Comparison of ENCODE assay signal across 21 mouse cellular contexts in genomic region chr1:43781195-43781594, GRCm38 (mm10). TPM values are rescaled to one million over a fixed set of nuclear protein-coding genes. Genes with fewer than 3 reads are reported as not detected.
DNase-seq lines count a peak whose midpoint lies in the region; ATAC-seq and TF ChIP-seq lines count a peak whose summit lies in the region.
"Had no signal": no experiment of that assay in that cellular context is flagged by ENCODE, and none has a peak within 500 bp of the region (broad histone marks: within the 10 kb centered on the region; RNA-seq: fewer than 3 reads in every experiment).

No protein-coding gene starts in this region.

- no peak overlapping the region for H3K27ac ChIP-seq in heart, embryonic 10.5 days
- no peak overlapping the region for H3K27ac ChIP-seq in heart, adult 2 months
- 0 out of 2 replicates have a peak overlapping the region, but pooled peaks have one; percentile 6 for H3K27ac ChIP-seq in kidney, postnatal 0 days
- peak overlapping the region; percentile 34; the same call in 1 of the 2 replicates for H3K27ac ChIP-seq in intestine, embryonic 14.5 days (ENCODE audit: low read depth)
- peak overlapping the region; percentile 82 for H3K27ac ChIP-seq in stomach, embryonic 14.5 days (ENCODE audit: low read length)
- H3K27ac ChIP-seq: forebrain, embryonic 12.5 days; hindbrain, embryonic 10.5 days had no signal

- no peak for TF ChIP-seq EP300 in heart, adult 2 months (IDR thresholded peaks at IDR 0.05; ENCODE audit: insufficient read depth, low read depth, low read length)

- peaks cover 24% of the 10 kb centered on the region for H3K36me3 ChIP-seq in heart, embryonic 10.5 days
- H3K36me3 ChIP-seq in heart, adult 2 months (ENCODE audit: control insufficient read depth, insufficient read depth, low read length) = no peaks in the 10 kb centered on the region
- peaks cover 15% of the 10 kb centered on the region for H3K36me3 ChIP-seq in kidney, postnatal 0 days (ENCODE audit: insufficient read depth, low read length)
- peaks cover 20% of the 10 kb centered on the region; the same call in 1 of the 2 replicates for H3K36me3 ChIP-seq in intestine, embryonic 14.5 days (ENCODE audit: control insufficient read depth, insufficient read depth, low read length)
- peaks cover 9% of the 10 kb centered on the region; the same call in 1 of the 2 replicates for H3K36me3 ChIP-seq in stomach, embryonic 14.5 days (ENCODE audit: control insufficient read depth, insufficient read depth, low read length)

- H3K4me2 ChIP-seq in kidney, postnatal 0 days (ENCODE audit: low read length) = no peak overlapping the region
- no peak overlapping the region for H3K4me2 ChIP-seq in intestine, embryonic 14.5 days (ENCODE audit: low read length)
- H3K4me2 ChIP-seq in stomach, embryonic 14.5 days (replicated peaks; ENCODE audit: low read depth, low read length) = no peak overlapping the region
- H3K4me2 ChIP-seq: forebrain, embryonic 12.5 days had no signal

- no peak for TF ChIP-seq POLR2A in heart, adult 2 months (IDR thresholded peaks at IDR 0.05; ENCODE audit: insufficient read depth, low read depth, low read length)

- no peaks in the 10 kb centered on the region for H3K9me3 ChIP-seq in heart, embryonic 10.5 days
- no peaks in the 10 kb centered on the region for H3K9me3 ChIP-seq in kidney, postnatal 0 days (replicated peaks; ENCODE audit: low read length)
- no peaks in the 10 kb centered on the region for H3K9me3 ChIP-seq in intestine, embryonic 14.5 days (ENCODE audit: control insufficient read depth, low read length)
- no peaks in the 10 kb centered on the region for H3K9me3 ChIP-seq in stomach, embryonic 14.5 days (ENCODE audit: control insufficient read depth, low read depth, low read length)
- H3K9me3 ChIP-seq: forebrain, embryonic 12.5 days; hindbrain, embryonic 10.5 days had no signal

- peak; percentile 57 for DNase-seq in heart, embryonic 10.5 days (ENCODE audit: low spot score)
- no peak for DNase-seq in heart, adult 2 months
- peak; percentile 20 for DNase-seq in kidney, postnatal 0 days (ENCODE audit: low spot score)
- no peak for DNase-seq in kidney, postnatal 36 days
- no peak for DNase-seq in intestine, embryonic 14.5 days (ENCODE audit: low spot score)
- no peak for DNase-seq in left cerebral cortex, postnatal 10 days (ENCODE audit: extremely low spot score in 1 of 2, low spot score in 2 of 2)
- DNase-seq in c-Kit-positive CD71-positive TER-119-positive erythroid progenitor cells, embryonic 14.5 days (ENCODE audit: low spot score) = no peak
- DNase-seq: cerebellum, adult 9-10 months; layer of hippocampus, postnatal 36 days; liver; liver, postnatal 0 days; midbrain, embryonic 14.5 days; retina, postnatal 1 day; right cerebral cortex, postnatal 4 days; thymus, adult 2 months had no signal

- H3K27me3 ChIP-seq in heart, embryonic 10.5 days (ENCODE audit: insufficient read depth, poor library complexity, severe bottlenecking) = no peaks in the 10 kb centered on the region
- H3K27me3 ChIP-seq in heart, adult 2 months (ENCODE audit: control insufficient read depth, insufficient read depth, low read length) = no peaks in the 10 kb centered on the region
- H3K27me3 ChIP-seq in kidney, postnatal 0 days (ENCODE audit: insufficient read depth, low read length) = no peaks in the 10 kb centered on the region
- no peaks in the 10 kb centered on the region for H3K27me3 ChIP-seq in intestine, embryonic 14.5 days (replicated peaks; ENCODE audit: control insufficient read depth, insufficient read depth, low read length)
- no peaks in the 10 kb centered on the region for H3K27me3 ChIP-seq in stomach, embryonic 14.5 days (ENCODE audit: control insufficient read depth, insufficient read depth, low read length)
- H3K27me3 ChIP-seq: forebrain, embryonic 12.5 days had no signal

- no peak overlapping the region for H3K9ac ChIP-seq in heart, adult 2 months (ENCODE audit: low read depth, low read length)
- no peak overlapping the region for H3K9ac ChIP-seq in kidney, postnatal 0 days (ENCODE audit: low read depth, low read length)
- no peak overlapping the region for H3K9ac ChIP-seq in intestine, embryonic 14.5 days (ENCODE audit: low read length)
- H3K9ac ChIP-seq in stomach, embryonic 14.5 days (replicated peaks; ENCODE audit: low read depth, low read length) = no peak overlapping the region
- H3K9ac ChIP-seq: forebrain, embryonic 12.5 days; liver, postnatal 0 days had no signal

- no peaks in the 10 kb centered on the region for H3K79me2 ChIP-seq in heart, adult 2 months (replicated peaks; ENCODE audit: control insufficient read depth, insufficient read depth, low read length)

- TF ChIP-seq CTCF in heart, adult 2 months (IDR thresholded peaks at IDR 0.05) = no peak
- no peak for TF ChIP-seq CTCF in kidney, postnatal 0 days (IDR thresholded peaks at IDR 0.05; ENCODE audit: low read depth)

- 64% methylated on average over 2 of the region's 2 CpGs for WGBS in heart, embryonic 10.5 days
- 63% methylated on average over 2 of the region's 2 CpGs for WGBS in heart, adult 2 months
- 36% methylated on average over 2 of the region's 2 CpGs for whole genome bisulfite sequencing in kidney, postnatal 0 days
- WGBS in intestine, embryonic 14.5 days = 78% methylated on average over 2 of the region's 2 CpGs
- WGBS in stomach, embryonic 14.5 days = 50% methylated on average over 2 of the region's 2 CpGs

- peaks cover 13% of the 10 kb centered on the region; the same call in 1 of the 2 replicates for H3K4me1 ChIP-seq in heart, embryonic 10.5 days
- no peaks in the 10 kb centered on the region for H3K4me1 ChIP-seq in heart, adult 2 months (ENCODE audit: control insufficient read depth, insufficient read depth, low read length)
- H3K4me1 ChIP-seq in kidney, postnatal 0 days (replicated peaks; ENCODE audit: insufficient read depth, low read length) = no peaks in the 10 kb centered on the region
- H3K4me1 ChIP-seq in intestine, embryonic 14.5 days (replicated peaks; ENCODE audit: control insufficient read depth, insufficient read depth, low read length) = no peaks in the 10 kb centered on the region
- peaks cover 4% of the 10 kb centered on the region; the same call in 1 of the 2 replicates for H3K4me1 ChIP-seq in stomach, embryonic 14.5 days (ENCODE audit: control insufficient read depth, insufficient read depth, low read length)
- H3K4me1 ChIP-seq: forebrain, embryonic 12.5 days; hindbrain, embryonic 10.5 days had no signal

- intact Hi-C loops in heart, adult 2 months (cut with DNase I) = no loop called here
- intact Hi-C loops in left cerebral cortex, postnatal 10 days (cut with DNase I) = loop anchor here (5.0 kb wide), 1 partner anchor 41 kb away; no protein-coding TSS in a partner anchor

- ATAC-seq in kidney, postnatal 0 days (replicated peaks; ENCODE audit: low FRiP score, low read depth) = no peak
- ATAC-seq in intestine, embryonic 14.5 days (replicated peaks; ENCODE audit: low FRiP score, low TSS enrichment, low read depth) = no peak
- ATAC-seq in stomach, embryonic 14.5 days (ENCODE audit: insufficient number of reproducible peaks, insufficient read depth, low FRiP score, low read depth) = no peak
- ATAC-seq: liver, postnatal 0 days had no signal

- H3K4me3 ChIP-seq in heart, embryonic 10.5 days = no peak overlapping the region
- H3K4me3 ChIP-seq in heart, adult 2 months = no peak overlapping the region
- no peak overlapping the region for H3K4me3 ChIP-seq in kidney, postnatal 0 days (replicated peaks; ENCODE audit: low read depth, low read length)
- H3K4me3 ChIP-seq in intestine, embryonic 14.5 days (ENCODE audit: low read depth, low read length) = no peak overlapping the region
- no peak overlapping the region for H3K4me3 ChIP-seq in stomach, embryonic 14.5 days (ENCODE audit: low read depth, low read length)
- H3K4me3 ChIP-seq: forebrain, embryonic 12.5 days; hindbrain, embryonic 10.5 days had no signal

RNA-seq across cellular contexts. Expression of gene Uxs1, which starts 46.4 kb away (rescaled TPM):
- polyA plus RNA-seq in heart, embryonic 10.5 days (2016; fragmentation: Nextera tagmentation; extraction: Ambion mirVana) = 15.6 and 17.2 TPM in 2 replicates
- total RNA-seq in heart, adult 2 months (2021) = 10 to 100 TPM in 1 of 2 experiments, 1 to 10 TPM in 1; 10.0 to 10.9 TPM
- polyA plus RNA-seq in heart, adult 2 months (2012; rRNA removed) = 5.5 and 7.3 TPM in 2 replicates
- polyA plus RNA-seq in kidney, postnatal 0 days (2015; fragmentation: Nextera tagmentation; extraction: Ambion mirVana) = 27.3 and 28.5 TPM in 2 replicates
- 16.3 and 18.1 TPM in 2 replicates for polyA plus RNA-seq in intestine, embryonic 14.5 days (2014; fragmentation: Nextera tagmentation; extraction: Ambion mirVana)
- 16.9 and 17.4 TPM in 2 replicates for polyA plus RNA-seq in stomach, embryonic 14.5 days (2014; fragmentation: Nextera tagmentation; extraction: Ambion mirVana)
- total RNA-seq in left cerebral cortex, postnatal 10 days (2021) = 10 to 100 TPM; 32.5 to 36.2 TPM

RNA-seq across cellular contexts. Expression of gene 1500015O10Rik, which starts 50.8 kb away (rescaled TPM):
- 0.44 and 1.6 TPM in 2 replicates for polyA plus RNA-seq in heart, embryonic 10.5 days (2016; fragmentation: Nextera tagmentation; extraction: Ambion mirVana)
- total RNA-seq in heart, adult 2 months (2021) = 1 to 10 TPM; 1.9 to 2.5 TPM
- polyA plus RNA-seq in heart, adult 2 months (2012; rRNA removed) = 2.5 and 4.2 TPM in 2 replicates
- polyA plus RNA-seq in kidney, postnatal 0 days (2015; fragmentation: Nextera tagmentation; extraction: Ambion mirVana) = 23.4 and 25.1 TPM in 2 replicates
- polyA plus RNA-seq in intestine, embryonic 14.5 days (2014; fragmentation: Nextera tagmentation; extraction: Ambion mirVana) = 3.0 and 3.1 TPM in 2 replicates
- 2.6 and 4.2 TPM in 2 replicates for polyA plus RNA-seq in stomach, embryonic 14.5 days (2014; fragmentation: Nextera tagmentation; extraction: Ambion mirVana)
- total RNA-seq in left cerebral cortex, postnatal 10 days (2021) = 1 to 10 TPM; 1.9 to 2.1 TPM
- total RNA-seq: granulocyte monocyte progenitor cell, adult 5-6 weeks; megakaryocyte, adult 5-6 weeks; neutrophil, adult 5-6 weeks had no signal

Comparison
In these comparisons a context has a peak if more than half of its experiments do, and no peak if none do; other contexts are left out.
1. DNase-seq: peak in heart, embryonic 10.5 days (single experiment) and kidney, postnatal 0 days (single experiment); none in heart, adult 2 months (0 of 2), kidney, postnatal 36 days (0 of 2), intestine, embryonic 14.5 days (single experiment), left cerebral cortex, postnatal 10 days (0 of 2) and c-Kit-positive CD71-positive TER-119-positive erythroid progenitor cells, embryonic 14.5 days (single experiment).
2. H3K27ac ChIP-seq: peak in kidney, postnatal 0 days (single experiment), intestine, embryonic 14.5 days (single experiment) and stomach, embryonic 14.5 days (single experiment); none in heart, embryonic 10.5 days (single experiment) and heart, adult 2 months (single experiment).